Mouse (Mus musculus) embryonic facial prominence, embryonic 11.5 days (tissue): ENCODE data around the gene Ranbp9. TPM values are rescaled to one million over a fixed set of nuclear protein-coding genes. Genes with fewer than 3 reads are reported as not detected.

ENCODE experiments used
- ATAC-seq: fragments of 200-750 bp; cut with Nextera tagmentation; replicated peaks from 2 replicates; pipeline ENCODE4 v1.8.0; 2017; ENCODE audit warnings: low read depth; ENCODE audit not compliant: insufficient number of reproducible peaks, low FRiP score, low TSS enrichment
- DNase-seq: peaks from one replicate; pipeline ENCODE4 v3.0.0-alpha.2; 2015; ENCODE audit warnings: low spot score
- H3K27ac ChIP-seq: fragments of 300-500 bp; sonication (generic); replicated peaks from 2 replicates; pipeline ENCODE4 v1.5.1; 2014; ENCODE audit warnings: mild to moderate bottlenecking, low read depth, low read length, control low read depth
- H3K27me3 ChIP-seq: fragments of 300-500 bp; sonication (generic); 2 replicates; pipeline ENCODE4 v1.6.1; 2014; ENCODE audit warnings: mild to moderate bottlenecking, low read length, moderate library complexity, mixed read lengths; ENCODE audit not compliant: control insufficient read depth, insufficient read depth
- H3K36me3 ChIP-seq: fragments of 300-500 bp; sonication (generic); replicated peaks from 2 replicates; pipeline ENCODE4 v1.6.1; 2014; ENCODE audit warnings: low read depth, mild to moderate bottlenecking, low read length, moderate library complexity, mixed read lengths; ENCODE audit not compliant: control insufficient read depth, insufficient read depth
- H3K4me1 ChIP-seq: fragments of 300-500 bp; sonication (generic); 2 replicates; pipeline ENCODE4 v1.6.1; 2014; ENCODE audit warnings: low read length, mixed read lengths; ENCODE audit not compliant: control insufficient read depth, insufficient read depth
- H3K4me2 ChIP-seq: fragments of 300-500 bp; sonication (generic); 2 replicates; pipeline ENCODE4 v1.6.1; 2014; ENCODE audit warnings: low read depth, mild to moderate bottlenecking, control low read depth, low read length, moderate library complexity
- H3K4me3 ChIP-seq: fragments of 300-500 bp; sonication (generic); 2 replicates; pipeline ENCODE4 v1.5.1; 2014; ENCODE audit warnings: low read depth, low read length, control low read depth
- H3K9ac ChIP-seq: fragments of 300-500 bp; sonication (generic); replicated peaks from 2 replicates; pipeline ENCODE4 v1.6.1; 2014; ENCODE audit warnings: mild to moderate bottlenecking, control low read depth, low read length
- H3K9me3 ChIP-seq: fragments of 300-500 bp; sonication (generic); replicated peaks from 2 replicates; pipeline ENCODE4 v1.6.1; 2016; ENCODE audit warnings: mild to moderate bottlenecking, low read length, inconsistent platforms, mixed read lengths; ENCODE audit not compliant: control insufficient read depth
- WGBS: fragments of 180-500 bp; shearing (Covaris S2); extraction: QIAGEN DNeasy Blood & Tissue Kit; methylation state at CpG from one replicate; pipeline ENCODE4 v1.1.7; 2014; 5-methylcytosine and 5-hydroxymethylcytosine counted together
- polyA plus RNA-seq: library from polyadenylated mRNA; unstranded; fragments of >200 nt; fragmentation: Nextera tagmentation; extraction: Ambion mirVana; gene quantifications from 2 replicates; pipeline ENCODE4 v1.2.1, GENCODE M21; 2014

The Ranbp9 gene
- 11.1 and 14.9 TPM in 2 replicates for polyA plus RNA-seq

GRCm38 (mm10) chr13:43480957-43481858, at the start of gene Ranbp9:
Gene Ranbp9, minus strand, starts transcription at chr13:43481282.
- peak within 1 kb of the TSS; percentile 68 for H3K4me2 ChIP-seq
- ATAC-seq (peak; percentile 83), DNase-seq (peak; percentile 84)
- H3K4me1 ChIP-seq, result peaks cover 4% of the 10 kb centered on the region; the same call in 1 of the 2 replicates
- H3K36me3 ChIP-seq, result no peaks in the 10 kb centered on the region
- no peaks in the 10 kb centered on the region for H3K27me3 ChIP-seq
- H3K27ac ChIP-seq, result peak within 1 kb of the TSS; percentile 98
- under 1% methylated on average over 103 of the region's 132 CpGs for WGBS
- peak within 1 kb of the TSS; percentile 96 for H3K4me3 ChIP-seq
- H3K9ac ChIP-seq, result peak within 1 kb of the TSS; percentile 98
- no peaks in the 10 kb centered on the region for H3K9me3 ChIP-seq

DNA sequence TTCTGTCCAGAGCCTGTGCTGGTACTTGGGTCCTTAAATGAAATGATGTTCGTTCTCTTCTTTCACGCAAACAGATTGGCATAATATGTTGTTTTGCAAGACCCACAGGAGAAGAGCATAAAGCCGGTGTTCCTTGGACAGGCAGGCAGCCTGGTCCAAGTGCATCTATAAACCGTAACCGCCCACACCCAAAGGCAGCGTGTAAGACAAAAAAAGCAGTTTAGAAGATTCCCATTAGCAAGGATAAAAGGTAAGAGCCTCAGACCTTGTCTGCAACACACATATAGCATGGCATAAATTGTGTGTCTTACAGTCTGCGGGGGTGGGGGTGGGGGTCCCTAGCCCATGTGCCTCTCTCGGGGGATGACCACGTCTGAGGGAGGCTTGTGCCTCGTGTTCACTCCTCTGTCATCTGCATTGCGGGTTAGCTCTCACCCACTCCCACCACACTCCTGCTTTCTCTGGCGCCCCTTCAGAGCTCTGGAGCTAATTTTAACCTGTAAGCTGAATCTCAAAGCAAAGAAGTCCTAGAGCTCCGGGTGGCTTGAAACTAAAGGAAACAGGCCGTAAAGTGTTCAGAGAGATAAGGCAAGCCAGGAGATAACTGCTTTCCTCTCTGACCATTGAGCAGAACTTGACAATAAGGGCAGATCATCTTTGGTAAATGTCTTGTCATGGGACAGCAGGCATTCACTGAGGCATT, 49.2 kb upstream of the Ranbp9 start:
- H3K9ac ChIP-seq, result no peak overlapping the region; the same call in 1 of the 2 replicates
- no peaks in the 10 kb centered on the region for H3K4me1 ChIP-seq
- no peak overlapping the region; the same call in 1 of the 2 replicates for H3K27ac ChIP-seq
- whole genome bisulfite sequencing, result 59% methylated on average over 14 of the region's 14 CpGs
- H3K27me3 ChIP-seq, result no peaks in the 10 kb centered on the region
- H3K4me2 ChIP-seq, result peak overlapping the region; percentile 2; the same call in 1 of the 2 replicates
- DNase-seq (no peak), ATAC-seq (no peak)
- no peaks in the 10 kb centered on the region for H3K36me3 ChIP-seq
- H3K9me3 ChIP-seq, result no peaks in the 10 kb centered on the region
- no peak overlapping the region for H3K4me3 ChIP-seq

GRCm38 (mm10) chr13:43526289-43526688, 45.2 kb upstream of the Ranbp9 start:
- DNase-seq (no peak), ATAC-seq (no peak)
- no peak overlapping the region for H3K9ac ChIP-seq
- WGBS, result 59% methylated on average over 5 of the region's 5 CpGs
- no peak overlapping the region for H3K4me2 ChIP-seq
- no peaks in the 10 kb centered on the region for H3K27me3 ChIP-seq
- no peaks in the 10 kb centered on the region for H3K36me3 ChIP-seq
- no peak overlapping the region for H3K4me3 ChIP-seq
- no peak overlapping the region for H3K27ac ChIP-seq
- H3K4me1 ChIP-seq, result no peaks in the 10 kb centered on the region
- H3K9me3 ChIP-seq, result no peaks in the 10 kb centered on the region

- Histone ChIP-seq H3K9me3 (no peaks in the 10 kb centered on the region), H3K36me3 (no peaks in the 10 kb centered on the region), H3K9ac (no peak overlapping the region), H3K27me3 (no peaks in the 10 kb centered on the region), H3K27ac (no peak overlapping the region), H3K4me1 (no peaks in the 10 kb centered on the region), H3K4me2 (no peak overlapping the region), H3K4me3 (no peak overlapping the region)
- no peak for ATAC-seq
- 67% methylated on average over 16 of the region's 16 CpGs for WGBS
- DNase-seq, result peak; percentile 22
Observed at GRCm38 (mm10) chr13:43525363-43526134, 44.5 kb upstream of the Ranbp9 start.

DNA sequence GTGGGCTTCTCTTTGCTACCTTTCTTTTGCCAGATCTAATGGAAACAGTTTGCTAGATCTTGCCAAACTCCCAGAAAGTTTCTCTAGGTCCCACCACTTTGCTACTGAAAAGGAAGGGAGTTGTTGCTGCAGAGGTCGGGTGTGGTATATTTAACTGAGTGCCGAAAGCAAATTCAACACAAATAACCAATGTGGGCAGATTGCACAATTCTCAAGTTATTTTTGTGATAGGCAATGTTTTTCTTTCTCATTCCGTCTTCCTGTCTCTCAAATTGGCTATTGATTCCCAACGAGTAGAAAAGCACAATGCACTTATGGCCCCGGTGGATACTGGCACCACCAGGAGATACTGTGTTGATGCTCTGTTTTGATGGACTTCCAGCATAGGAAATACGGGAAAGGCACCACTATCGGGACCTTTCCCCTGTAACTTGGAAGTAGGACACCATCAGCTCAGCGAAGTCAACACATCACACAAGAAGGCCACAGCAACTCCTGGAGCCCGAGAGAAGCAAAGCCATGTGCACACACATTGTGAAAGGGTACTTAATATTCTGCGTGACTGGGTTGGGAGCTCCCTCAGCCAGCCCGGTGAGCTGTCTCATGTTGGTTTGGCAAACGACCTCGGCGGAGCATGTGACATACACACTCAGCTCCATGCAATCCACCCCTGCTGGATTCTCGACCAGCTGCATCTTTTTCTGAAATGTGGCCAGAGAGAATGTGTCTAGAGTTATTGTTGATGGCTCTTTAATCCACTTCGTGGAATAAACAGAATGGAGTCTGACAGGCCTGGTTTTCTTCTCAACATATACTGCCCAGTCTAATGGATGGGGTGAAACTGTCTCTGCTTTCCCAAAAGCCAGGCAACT, 43.6 kb upstream of the Ranbp9 start:
- H3K9me3 ChIP-seq, result no peaks in the 10 kb centered on the region
- 81% methylated on average over 16 of the region's 16 CpGs for WGBS
- no peak overlapping the region for H3K27ac ChIP-seq
- no peaks in the 10 kb centered on the region for H3K4me1 ChIP-seq
- ATAC-seq (no peak), DNase-seq (no peak)
- no peak overlapping the region for H3K4me2 ChIP-seq
- no peaks in the 10 kb centered on the region for H3K36me3 ChIP-seq
- no peaks in the 10 kb centered on the region for H3K27me3 ChIP-seq
- H3K4me3 ChIP-seq, result no peak overlapping the region
- no peak overlapping the region for H3K9ac ChIP-seq

DNA sequence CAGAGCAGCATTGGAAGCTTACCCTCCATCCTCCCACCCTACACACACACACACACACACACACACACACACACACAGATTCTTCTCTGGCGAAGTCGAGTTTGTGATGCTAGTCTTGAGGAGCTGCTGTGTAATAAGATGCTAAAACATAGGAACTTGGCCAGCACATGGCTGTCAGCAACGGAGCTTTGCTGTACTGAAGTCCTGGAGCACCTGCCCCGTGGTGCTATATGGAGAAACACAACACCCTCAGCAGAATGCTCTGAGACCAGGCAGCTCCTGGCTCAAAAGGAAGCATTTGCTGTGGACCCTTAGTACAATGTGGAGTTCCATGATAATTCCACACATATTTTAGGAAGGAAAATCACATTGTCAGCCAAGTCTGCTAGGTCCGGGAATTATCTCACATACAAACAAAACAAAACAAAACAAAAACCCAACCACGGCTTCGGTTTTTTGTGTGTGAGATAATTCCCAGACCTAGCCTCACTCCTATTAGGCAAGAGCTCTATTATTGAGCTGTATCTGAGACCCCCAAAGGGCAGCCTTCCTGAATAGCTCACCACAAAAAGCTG, 42.9 kb upstream of the Ranbp9 start:
- Histone ChIP-seq H3K27me3 (no peaks in the 10 kb centered on the region), H3K9me3 (no peaks in the 10 kb centered on the region), H3K4me3 (no peak overlapping the region), H3K27ac (no peak overlapping the region), H3K4me2 (no peak overlapping the region), H3K9ac (no peak overlapping the region), H3K4me1 (no peaks in the 10 kb centered on the region), H3K36me3 (no peaks in the 10 kb centered on the region)
- WGBS, result 79% methylated on average over 7 of the region's 7 CpGs
- ATAC-seq, result no peak
- no peak for DNase-seq

GRCm38 (mm10) chr13:43521940-43522339, 40.9 kb upstream of the Ranbp9 start:
- Histone ChIP-seq H3K4me2 (no peak overlapping the region), H3K27me3 (no peaks in the 10 kb centered on the region), H3K27ac (no peak overlapping the region), H3K9me3 (no peaks in the 10 kb centered on the region), H3K9ac (no peak overlapping the region), H3K36me3 (no peaks in the 10 kb centered on the region), H3K4me3 (no peak overlapping the region), H3K4me1 (no peaks in the 10 kb centered on the region)
- DNase-seq (no peak), ATAC-seq (no peak)
- WGBS, result 91% methylated on average over 5 of the region's 5 CpGs
